Mouse (Mus musculus) erythroblast, adult 5-6 weeks (primary cell): ENCODE data around the gene Mansc4. TPM values are rescaled to one million over a fixed set of nuclear protein-coding genes. Genes with fewer than 3 reads are reported as not detected.

Experiments
- ATAC-seq: replicated peaks from 2 replicates; pipeline ENCODE4 v1.8.0; 2016; ENCODE audit warnings: moderate number of reproducible peaks, mild to moderate bottlenecking, moderate TSS enrichment, inconsistent platforms; ENCODE audit not compliant: poor library complexity, low FRiP score, severe bottlenecking
- total RNA-seq, 2 experiments: library from RNA; stranded (forward) in 1 of 2; stranded (reverse) in 1 of 2; fragments of 150-400 nt in 1 of 2; fragments of 200-764, 138-1000 nt in 1 of 2; gene quantifications; 2 replicates each; pipeline versions ENCODE4 v1.2.3 to v1.2.4; 2015 to 2017; ENCODE audit warnings: low replicate concordance in 2 of 2

Mansc4 gene
- total RNA-seq, 2 experiments from 2014 or later = not detected

DNA sequence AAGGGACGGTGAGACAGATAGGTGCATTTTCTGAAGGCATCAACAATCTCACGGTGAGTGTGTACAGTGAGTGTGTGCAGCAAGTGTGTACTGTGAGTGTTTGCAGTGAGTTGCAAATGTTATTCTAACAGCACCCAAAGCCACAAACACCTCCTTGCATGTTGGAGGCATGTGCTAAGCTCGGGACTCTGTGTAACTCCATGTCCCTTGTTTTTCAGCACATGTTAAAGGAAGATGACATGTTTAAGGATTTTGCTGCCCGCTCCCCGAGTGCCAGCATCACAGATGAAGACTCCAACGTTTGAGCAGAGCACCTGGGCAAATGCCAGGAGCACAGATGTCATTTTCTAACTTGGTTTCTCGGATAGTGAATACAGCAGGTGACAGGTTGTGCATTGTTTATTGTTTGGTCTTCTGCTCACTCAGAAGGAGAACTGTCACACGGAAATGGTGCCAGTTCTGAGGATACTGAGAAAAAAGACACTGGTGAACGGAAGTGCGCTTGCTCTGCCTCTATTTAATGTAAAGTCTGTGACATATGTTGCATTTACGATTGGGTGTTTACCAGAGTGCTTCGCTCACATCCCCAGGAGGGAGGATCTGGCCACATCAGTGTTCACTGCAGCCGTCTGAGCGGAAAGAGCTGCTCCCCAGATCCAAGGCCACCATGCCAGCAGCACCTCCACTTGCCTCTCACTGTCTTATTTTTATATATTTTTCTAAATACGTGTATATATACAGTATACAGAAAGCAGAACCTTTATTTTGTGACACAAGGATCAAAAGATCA is 56.5 kb downstream of the Mansc4 start:
- ATAC-seq = no peak

DNA sequence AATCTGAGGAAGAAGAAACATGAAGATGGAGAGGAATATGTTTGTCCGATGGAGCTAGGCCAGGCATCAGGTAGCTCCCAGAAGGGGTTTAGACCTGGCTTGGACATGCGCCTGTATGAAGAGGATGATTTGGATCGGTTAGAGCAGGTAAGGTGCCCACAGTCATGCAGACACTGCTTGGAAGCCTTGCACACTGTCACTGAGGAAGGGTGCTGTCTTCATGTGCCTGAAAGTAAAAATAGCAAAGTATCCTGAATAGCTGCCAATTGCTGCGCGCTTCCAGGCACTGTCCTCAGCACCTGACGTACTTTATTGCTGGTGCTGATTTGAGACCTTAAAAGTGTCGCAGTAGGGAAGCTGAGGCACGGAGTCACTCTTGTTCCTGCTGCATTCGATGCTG is 57.2 kb downstream of the Mansc4 start:
- no peak for ATAC-seq

DNA sequence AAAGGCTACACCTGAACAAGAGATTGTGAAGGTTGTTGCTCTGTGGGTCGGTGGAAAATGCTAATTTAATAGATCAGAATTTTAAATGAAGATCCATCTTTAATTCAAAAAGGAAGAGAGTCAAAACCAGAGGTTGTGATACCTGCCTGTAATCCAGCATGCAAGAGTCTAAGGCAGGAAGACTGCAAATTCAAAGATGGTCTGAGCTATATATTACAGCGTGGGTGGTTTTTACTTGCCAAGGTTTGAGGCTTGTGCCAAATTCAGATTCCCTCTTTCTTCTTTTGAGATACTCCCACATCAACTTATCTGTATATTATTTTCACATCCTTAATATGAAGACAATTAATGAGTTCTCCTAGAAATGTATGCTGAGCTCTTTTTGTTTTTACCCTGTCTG is 58.4 kb downstream of the Mansc4 start:
- ATAC-seq = no peak

Other genes with a start within 250 kb of the Mansc4 start
- gene Smco2, start 236.9 kb downstream of the Mansc4 start, total RNA-seq (2015; ENCODE audit: low replicate concordance) = not detected in 2 replicates
- not detected in 2 replicates for gene Smco2, start 236.9 kb downstream of the Mansc4 start, total RNA-seq (2017; ENCODE audit: low replicate concordance)
- 24.4 TPM in 1 of 2 replicates, not detected in the other for gene Ppfibp1, start 198.5 kb downstream of the Mansc4 start, total RNA-seq (2015; ENCODE audit: low replicate concordance)
- 1.8 and 4.2 TPM in 2 replicates for gene Ppfibp1, start 198.5 kb downstream of the Mansc4 start, total RNA-seq (2017; ENCODE audit: low replicate concordance)
- gene 1700034J05Rik, start 132.6 kb downstream of the Mansc4 start, total RNA-seq (2015; ENCODE audit: low replicate concordance) = not detected in 2 replicates
- gene 1700034J05Rik, start 132.6 kb downstream of the Mansc4 start, total RNA-seq (2017; ENCODE audit: low replicate concordance) = not detected in 2 replicates
- 0.63 TPM in 1 of 2 replicates, not detected in the other for gene Rep15, start 54.4 kb downstream of the Mansc4 start, total RNA-seq (2015; ENCODE audit: low replicate concordance)
- gene Rep15, start 54.4 kb downstream of the Mansc4 start, total RNA-seq (2017; ENCODE audit: low replicate concordance) = 0.28 TPM in 1 of 2 replicates, not detected in the other
- 31.3 and 36.3 TPM in 2 replicates for gene Mrps35, start 44.3 kb downstream of the Mansc4 start, total RNA-seq (2015; ENCODE audit: low replicate concordance)
- 13.2 and 23.9 TPM in 2 replicates for gene Mrps35, start 44.3 kb downstream of the Mansc4 start, total RNA-seq (2017; ENCODE audit: low replicate concordance)
- 1.5 and 2.9 TPM in 2 replicates for gene Klhl42, start 4.3 kb upstream of the Mansc4 start, total RNA-seq (2015; ENCODE audit: low replicate concordance)
- 0.98 and 1.2 TPM in 2 replicates for gene Klhl42, start 4.3 kb upstream of the Mansc4 start, total RNA-seq (2017; ENCODE audit: low replicate concordance)
- gene Pthlh, start 177.2 kb upstream of the Mansc4 start, total RNA-seq (2015; ENCODE audit: low replicate concordance) = not detected in 2 replicates
- gene Pthlh, start 177.2 kb upstream of the Mansc4 start, total RNA-seq (2017; ENCODE audit: low replicate concordance) = not detected in 2 replicates